Mouse (Mus musculus) right cerebral cortex, adult 18-20 months (tissue): ENCODE measurements at regions not wholly inside any gene's neighbourhood (a gene's known extent, or its start where the extent isn't known, plus 50 kb on each side); places are given as distances from the start of the nearest gene placed in this dataset.

Experiments used
- DNase-seq: peaks from one replicate; pipeline ENCODE4 v3.0.0; 2022; ENCODE audit warnings: mixed read lengths

DNA sequence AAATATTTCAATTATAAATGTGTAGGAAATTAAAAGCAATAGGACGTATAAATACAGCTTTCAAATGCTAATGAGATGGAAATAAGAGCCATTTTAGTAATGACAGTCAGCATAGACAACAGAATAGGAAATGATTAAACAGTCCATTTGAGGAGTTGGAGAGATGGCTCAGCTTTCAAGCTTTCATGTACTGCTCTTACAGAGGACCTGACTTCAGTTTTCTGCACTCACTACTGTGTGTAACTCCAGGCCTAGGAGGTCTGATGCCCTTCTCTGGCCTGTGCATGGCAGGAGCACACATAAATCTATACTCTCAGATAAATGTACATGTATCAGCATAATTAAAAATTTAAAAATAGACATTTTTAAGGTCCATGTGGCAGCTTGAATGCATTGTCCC lies 643.1 kb downstream of the Fgf12 start:
- DNase-seq, result no peak
